Mouse (Mus musculus) stomach, embryonic 14.5 days (tissue): ENCODE measurements around the gene Ikzf2. TPM values are rescaled to one million over a fixed set of nuclear protein-coding genes. Genes with fewer than 3 reads are reported as not detected.
A peak's percentile ranks its signal among the peaks of the same experiment; 100 is the strongest.

Experiments used
- ATAC-seq: fragments of 200-750 bp; cut with Nextera tagmentation; 2 replicates; pipeline ENCODE4 v1.8.0; 2017; ENCODE audit warnings: low read depth, moderate TSS enrichment; ENCODE audit not compliant: insufficient number of reproducible peaks, insufficient read depth, low FRiP score
- H3K27ac ChIP-seq: fragments of 300-500 bp; sonication (generic); 2 replicates; pipeline ENCODE4 v1.5.1; 2014; ENCODE audit warnings: mild to moderate bottlenecking, low read length, moderate library complexity, mixed read lengths
- H3K27me3 ChIP-seq: fragments of 300-500 bp; sonication (generic); 2 replicates; pipeline ENCODE4 v1.6.1; 2014; ENCODE audit warnings: low read length, control low read depth, mixed read lengths; ENCODE audit not compliant: control insufficient read depth, insufficient read depth
- H3K36me3 ChIP-seq: fragments of 300-500 bp; sonication (generic); 2 replicates; pipeline ENCODE4 v1.6.1; 2014; ENCODE audit warnings: mild to moderate bottlenecking, control low read depth, low read length, moderate library complexity, mixed read lengths; ENCODE audit not compliant: control insufficient read depth, insufficient read depth
- H3K4me1 ChIP-seq: fragments of 300-500 bp; sonication (generic); 2 replicates; pipeline ENCODE4 v1.6.1; 2014; ENCODE audit warnings: low read length, control low read depth, mixed read lengths; ENCODE audit not compliant: control insufficient read depth, insufficient read depth
- H3K4me2 ChIP-seq: fragments of 300-500 bp; sonication (generic); replicated peaks from 2 replicates; pipeline ENCODE4 v1.6.1; 2014; ENCODE audit warnings: low read depth, low read length, control low read depth
- H3K4me3 ChIP-seq: fragments of 300-500 bp; sonication (generic); 2 replicates; pipeline ENCODE4 v1.5.1; 2014; ENCODE audit warnings: low read depth, low read length, control low read depth
- H3K9ac ChIP-seq: fragments of 300-500 bp; sonication (generic); replicated peaks from 2 replicates; pipeline ENCODE4 v1.6.1; 2014; ENCODE audit warnings: low read depth, mild to moderate bottlenecking, control low read depth, low read length, moderate library complexity, mixed read lengths
- H3K9me3 ChIP-seq: fragments of 300-500 bp; sonication (generic); 2 replicates; pipeline ENCODE4 v1.6.1; 2016; ENCODE audit warnings: low read depth, low read length, control low read depth; ENCODE audit not compliant: control insufficient read depth
- WGBS: fragments of 180-500 bp; shearing (Covaris S2); extraction: QIAGEN DNeasy Blood & Tissue Kit; methylation state at CpG from one replicate; pipeline ENCODE4 v1.1.7; 2014; 5-methylcytosine and 5-hydroxymethylcytosine counted together
- polyA plus RNA-seq: library from polyadenylated mRNA; unstranded; fragments of >200 nt; fragmentation: Nextera tagmentation; extraction: Ambion mirVana; gene quantifications from 2 replicates; pipeline ENCODE4 v1.2.1, GENCODE M21; 2014

Ikzf2 gene
- polyA plus RNA-seq, 1 experiment from 2014 or later: 11.1 TPM

DNA sequence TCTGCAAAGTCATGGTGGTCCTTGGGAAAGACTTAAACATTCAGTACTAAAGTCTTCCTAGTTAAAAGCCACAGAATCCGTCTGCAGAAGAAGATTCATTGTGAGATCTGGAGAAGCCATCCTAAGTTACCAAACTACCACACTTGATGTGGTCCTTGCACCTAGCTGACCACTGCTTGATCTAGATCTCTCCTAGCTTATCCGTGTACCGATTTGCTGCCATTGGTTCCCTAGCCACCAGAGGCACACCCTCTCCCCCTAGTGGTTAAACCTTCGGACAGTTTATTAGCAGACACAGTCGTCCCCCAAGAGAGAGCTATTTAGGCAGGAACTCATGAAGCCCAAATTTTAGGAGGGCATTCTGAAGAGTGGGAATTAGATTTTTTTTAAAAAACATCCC is 1.9 kb upstream of the Ikzf2 start:
- Histone ChIP-seq H3K4me2 (peak overlapping the region; percentile 22; the same call in 1 of the 2 replicates), H3K9me3 (no peaks in the 10 kb centered on the region), H3K4me1 (no peaks in the 10 kb centered on the region), H3K4me3 (no peak overlapping the region), H3K9ac (no peak overlapping the region), H3K27me3 (no peaks in the 10 kb centered on the region), H3K27ac (no peak overlapping the region), H3K36me3 (no peaks in the 10 kb centered on the region)
- no peak for ATAC-seq
- under 1% methylated on average over 5 of the region's 5 CpGs for WGBS

DNA sequence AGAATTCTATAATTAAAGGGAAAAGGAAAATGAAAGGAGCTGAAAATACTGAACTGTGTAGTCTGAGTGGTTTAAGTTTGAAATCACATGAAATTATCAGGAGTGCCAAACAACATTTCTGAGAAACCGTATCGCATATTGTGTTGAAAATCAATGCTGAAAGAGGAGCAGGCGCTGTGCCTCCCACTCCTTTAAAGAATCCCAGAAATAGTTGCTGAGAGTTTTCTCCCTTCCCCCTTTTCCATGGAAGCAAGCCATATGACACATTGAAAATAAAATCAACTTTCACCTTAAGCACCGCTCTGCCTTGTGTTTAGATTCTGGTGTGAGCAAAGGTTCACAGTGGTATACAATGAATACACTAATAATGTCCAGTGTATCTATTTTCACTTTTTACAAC is 1.1 kb upstream of the Ikzf2 start:
- Histone ChIP-seq H3K4me2 (peak overlapping the region; percentile 41), H3K4me3 (peak overlapping the region; percentile 50), H3K27me3 (no peaks in the 10 kb centered on the region), H3K9me3 (no peaks in the 10 kb centered on the region), H3K9ac (0 out of 2 replicates have a peak overlapping the region, but pooled peaks have one; percentile 52), H3K27ac (no peak overlapping the region), H3K36me3 (no peaks in the 10 kb centered on the region), H3K4me1 (no peaks in the 10 kb centered on the region)
- no peak for ATAC-seq
- 7% methylated on average over 4 of the region's 4 CpGs for WGBS

GRCm38 (mm10) chr1:69686741-69687075 is 337 bp downstream of the Ikzf2 start:
- Histone ChIP-seq H3K36me3 (no peaks in the 10 kb centered on the region), H3K9me3 (no peaks in the 10 kb centered on the region), H3K27me3 (no peaks in the 10 kb centered on the region), H3K27ac (peak overlapping the region; percentile 72; the same call in 1 of the 2 replicates), H3K4me2 (peak overlapping the region; percentile 72), H3K9ac (peak overlapping the region; percentile 52; the same call in 1 of the 2 replicates), H3K4me3 (peak overlapping the region; percentile 50), H3K4me1 (no peaks in the 10 kb centered on the region)
- 1% methylated on average over 6 of the region's 6 CpGs for WGBS
- no peak for ATAC-seq

- H3K36me3 ChIP-seq: no peaks in the 10 kb centered on the region
- H3K4me3 ChIP-seq: peak overlapping the region; percentile 50
- no peaks in the 10 kb centered on the region for H3K9me3 ChIP-seq
- no peaks in the 10 kb centered on the region for H3K4me1 ChIP-seq
- H3K4me2 ChIP-seq: peak overlapping the region; percentile 72
- WGBS: 1% methylated on average over 15 of the region's 15 CpGs
- ATAC-seq: peak; percentile 34; the same call in 1 of the 2 replicates
- no peaks in the 10 kb centered on the region for H3K27me3 ChIP-seq
- H3K27ac ChIP-seq: peak overlapping the region; percentile 86
- no peak overlapping the region for H3K9ac ChIP-seq
Measured at GRCm38 (mm10) chr1:69685890-69686490, 1.1 kb downstream of the Ikzf2 start.

DNA sequence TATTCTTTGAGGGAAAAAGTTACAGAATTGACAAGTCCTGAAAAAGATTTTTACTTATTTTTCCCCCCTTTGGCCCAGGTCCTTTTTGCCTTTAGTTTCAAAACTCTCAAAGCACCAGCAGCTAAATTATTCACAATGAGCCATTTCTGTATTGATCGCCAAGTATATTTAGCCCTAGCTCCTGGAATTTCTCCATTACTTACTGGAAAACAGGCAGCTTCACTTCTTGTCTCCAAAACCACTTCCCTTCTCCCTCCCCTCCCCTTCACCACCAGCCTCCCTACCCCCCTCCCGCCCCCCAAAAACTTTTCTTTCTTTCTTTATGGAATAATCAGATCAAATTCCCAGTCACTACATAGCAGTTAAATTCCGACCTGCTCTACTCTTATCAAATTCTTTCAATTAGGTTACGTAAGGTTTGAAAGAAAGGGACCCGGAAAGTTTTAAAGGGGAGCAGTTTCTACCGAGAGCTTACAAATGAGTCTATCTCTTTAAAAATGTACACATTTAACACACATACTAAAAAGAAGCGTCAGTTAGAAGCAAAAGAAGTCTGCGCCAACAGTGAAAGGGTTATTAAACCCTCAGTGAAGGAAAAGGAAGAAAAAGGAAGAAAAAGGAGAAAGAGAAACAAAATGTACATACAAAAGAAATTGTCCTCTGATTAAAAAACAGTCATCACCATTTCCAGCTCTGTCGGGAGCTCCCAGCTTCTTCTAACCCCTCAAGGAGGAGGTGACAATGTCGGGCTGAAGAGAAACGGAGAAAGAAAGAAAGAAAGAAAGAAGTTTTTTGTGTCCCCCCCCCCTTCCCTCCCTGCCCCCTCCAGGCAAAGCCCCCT is 1.8 kb downstream of the Ikzf2 start:
- WGBS: 3% methylated on average over 11 of the region's 11 CpGs
- Histone ChIP-seq H3K27ac (peak overlapping the region; percentile 86), H3K4me3 (peak overlapping the region; percentile 50), H3K9ac (no peak overlapping the region), H3K9me3 (no peaks in the 10 kb centered on the region), H3K4me2 (peak overlapping the region; percentile 72), H3K36me3 (no peaks in the 10 kb centered on the region), H3K27me3 (no peaks in the 10 kb centered on the region), H3K4me1 (no peaks in the 10 kb centered on the region)
- ATAC-seq: no peak

DNA sequence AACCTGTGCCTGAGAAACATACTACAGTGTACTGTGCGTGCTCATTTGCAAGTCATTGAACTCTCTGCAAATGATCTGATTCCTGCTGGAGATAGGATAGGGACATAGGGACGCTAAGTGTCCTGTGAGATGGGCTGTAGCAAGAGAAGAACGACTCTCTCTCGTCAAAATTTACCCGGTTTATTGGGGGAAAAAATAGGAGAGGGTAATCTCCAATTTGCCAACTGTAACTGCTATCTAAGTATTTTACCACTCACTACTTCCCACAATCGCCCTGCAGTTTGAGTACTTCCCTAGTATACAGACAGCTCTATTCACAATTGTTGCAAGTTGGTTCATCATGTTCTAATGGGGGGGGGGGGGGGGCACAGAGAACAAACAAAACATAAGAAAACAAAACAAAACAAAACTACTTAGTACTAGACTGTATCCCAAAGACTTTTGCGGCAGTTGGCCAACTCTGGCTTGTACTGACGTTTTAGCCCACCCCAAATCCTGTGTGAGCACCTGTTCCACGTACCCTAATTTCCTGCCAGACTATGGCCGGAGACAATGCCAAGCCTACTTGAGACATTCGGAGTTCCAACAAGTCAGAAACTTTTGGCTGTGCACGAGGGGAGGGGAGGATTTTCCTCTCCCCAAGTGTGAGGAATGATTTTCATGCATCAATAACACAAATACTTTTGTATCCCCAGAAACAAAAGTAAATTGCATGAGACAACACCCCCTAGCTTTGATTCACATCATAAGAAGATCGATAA is 2.6 kb downstream of the Ikzf2 start:
- peak overlapping the region; percentile 72 for H3K4me2 ChIP-seq
- no peak overlapping the region for H3K27ac ChIP-seq
- no peaks in the 10 kb centered on the region for H3K4me1 ChIP-seq
- WGBS: 36% methylated on average over 13 of the region's 13 CpGs
- H3K9me3 ChIP-seq: no peaks in the 10 kb centered on the region
- H3K36me3 ChIP-seq: no peaks in the 10 kb centered on the region
- peak overlapping the region; percentile 50 for H3K4me3 ChIP-seq
- no peak for ATAC-seq
- H3K27me3 ChIP-seq: no peaks in the 10 kb centered on the region
- no peak overlapping the region for H3K9ac ChIP-seq

DNA sequence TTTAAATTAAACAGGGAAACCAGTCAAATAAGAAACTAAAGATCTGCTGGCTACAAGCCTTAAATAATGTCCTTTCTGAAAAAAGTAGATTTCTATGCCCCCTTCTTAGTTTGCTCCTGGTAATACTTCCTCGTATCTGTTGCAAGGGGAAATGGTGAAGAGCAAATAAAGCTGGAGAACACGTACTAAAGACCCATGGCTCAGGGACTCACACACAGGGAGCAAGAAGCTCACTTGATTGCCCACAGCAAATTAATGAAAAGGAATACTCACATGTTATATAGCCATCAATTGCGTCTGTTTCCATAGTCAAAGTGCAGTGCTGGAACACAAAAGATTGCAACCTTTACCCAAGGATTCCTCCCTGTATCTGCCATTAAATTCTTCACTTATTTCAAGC is 3.2 kb downstream of the Ikzf2 start:
- no peaks in the 10 kb centered on the region for H3K4me1 ChIP-seq
- H3K27me3 ChIP-seq: no peaks in the 10 kb centered on the region
- H3K9me3 ChIP-seq: no peaks in the 10 kb centered on the region
- no peak overlapping the region for H3K9ac ChIP-seq
- ATAC-seq: no peak
- peak overlapping the region; percentile 72 for H3K4me2 ChIP-seq
- H3K36me3 ChIP-seq: no peaks in the 10 kb centered on the region
- no peak overlapping the region for H3K27ac ChIP-seq
- peak overlapping the region; percentile 18; the same call in 1 of the 2 replicates for H3K4me3 ChIP-seq
- WGBS: 69% methylated on average over 3 of the region's 3 CpGs

DNA sequence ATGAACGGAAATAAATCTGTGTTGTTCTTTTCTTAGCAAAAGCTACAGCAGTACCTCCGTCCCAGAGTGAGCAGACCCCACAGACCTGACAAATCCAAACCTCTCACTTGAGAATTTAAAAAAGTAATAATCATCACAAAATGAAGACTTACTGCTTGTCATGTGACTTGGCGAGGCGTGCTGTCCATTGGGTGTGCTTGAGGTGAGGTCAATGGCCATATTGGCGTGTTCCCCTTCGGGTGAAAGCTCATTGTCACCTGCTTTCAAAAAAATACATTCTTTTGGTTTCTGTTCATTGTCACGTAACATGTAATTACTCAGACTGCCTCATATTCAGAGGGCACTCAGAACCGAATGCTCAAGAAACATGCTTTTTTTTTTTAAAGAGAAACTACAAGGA is 4.0 kb downstream of the Ikzf2 start:
- Histone ChIP-seq H3K4me2 (no peak overlapping the region), H3K27ac (no peak overlapping the region), H3K27me3 (no peaks in the 10 kb centered on the region), H3K36me3 (no peaks in the 10 kb centered on the region), H3K4me1 (no peaks in the 10 kb centered on the region), H3K9me3 (no peaks in the 10 kb centered on the region), H3K4me3 (no peak overlapping the region), H3K9ac (no peak overlapping the region)
- ATAC-seq: no peak
- WGBS: 72% methylated on average over 8 of the region's 8 CpGs
